Mouse (Mus musculus): ENCODE results near the gene Sh3gl1. TPM values are rescaled to one million over a fixed set of nuclear protein-coding genes. Genes with fewer than 3 reads are reported as not detected.

Gene Sh3gl1
- total and polyA plus RNA-seq, 3 experiments, result 29.3 to 39.0 (median 38.0) TPM

DNA sequence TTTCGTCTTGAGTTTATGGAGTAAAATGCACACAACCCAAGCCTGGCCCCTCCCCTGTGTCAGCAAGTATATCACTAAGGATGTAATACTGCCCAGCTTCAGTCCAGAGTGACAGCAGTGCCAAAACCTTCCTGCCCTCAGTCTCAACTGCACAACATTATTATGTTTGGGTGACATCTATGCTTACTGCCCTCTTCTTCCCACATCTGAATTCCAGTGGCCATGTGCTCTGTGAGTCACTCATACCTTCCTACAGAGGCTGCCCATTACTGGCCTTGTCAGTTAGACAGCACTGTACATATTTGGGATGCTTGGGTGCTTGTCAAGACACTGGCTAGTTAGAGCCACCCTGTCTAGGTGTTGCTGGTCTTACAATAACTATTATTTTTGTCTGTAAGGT is 10.1 kb downstream of the Sh3gl1 start:
- in situ Hi-C loops (cut with MboI; ENCODE audit: low pct_ligation_motif_present, low pct_unique_long_range_greater_than_20kb, low sequenced_read_pairs), result no loop called here
- Histone ChIP-seq H3K4me2 (ENCODE audit: insufficient read depth, low read depth, poor library complexity, severe bottlenecking) (no peak overlapping the region), H3K4me3 (replicated peaks in 1 of 3; ENCODE audit: low read depth in 2 of 3, low read length in 2 of 3, poor library complexity in 1 of 3) (no peak overlapping the region), H3K9me3 (replicated peaks; ENCODE audit: low read length) (no peaks in the 10 kb centered on the region), H3K9ac (ENCODE audit: insufficient read depth, low read depth) (no peak overlapping the region), H3K27me3 (replicated peaks) (no peaks in the 10 kb centered on the region), H3K79me2 (replicated peaks; ENCODE audit: control insufficient read depth, extremely low read depth, insufficient read depth, poor library complexity, severe bottlenecking) (peaks cover 51% of the 10 kb centered on the region), H3K27ac (ENCODE audit: insufficient read depth, low read depth) (no peak overlapping the region), H3K36me3 (replicated peaks in 1 of 2; ENCODE audit: control insufficient read depth in 1 of 2, insufficient read depth in 1 of 2, low read length in 1 of 2) (peaks cover 35 to 90% of the 10 kb centered on the region in 2 experiments), H3K4me1 (ENCODE audit: control insufficient read depth in 1 of 2, insufficient read depth in 2 of 2) (peaks cover 38 to 96% of the 10 kb centered on the region in 2 experiments)
- dilution Hi-C loops (cut with MboI; ENCODE audit: extremely low pct_ligation_motif_present, extremely low pct_unique_long_range_greater_than_20kb, low sequenced_read_pairs), result no loop called here
- TF ChIP-seq MAZ (IDR thresholded peaks at IDR 0.05; ENCODE audit: low read depth, low read length) (no peak), RCOR1 (conservative IDR thresholded peaks at IDR 0.05; ENCODE audit: low read depth, low read length) (no peak), POLR2A (IDR thresholded peaks at IDR 0.05; ENCODE audit: low read depth, low read length) (no peak), MYC (IDR thresholded peaks at IDR 0.05; ENCODE audit: low read depth, low read length) (no peak), E2F4 (IDR thresholded peaks at IDR 0.05; ENCODE audit: insufficient replicate concordance, low read depth, low read length) (no peak), MEF2A (IDR thresholded peaks at IDR 0.05; ENCODE audit: borderline replicate concordance, low read depth, low read length) (no peak), KAT2A (IDR thresholded peaks at IDR 0.05; ENCODE audit: insufficient replicate concordance, low read length) (no peak)
- no peak for DNase-seq (ENCODE audit: extremely low read depth)

DNA sequence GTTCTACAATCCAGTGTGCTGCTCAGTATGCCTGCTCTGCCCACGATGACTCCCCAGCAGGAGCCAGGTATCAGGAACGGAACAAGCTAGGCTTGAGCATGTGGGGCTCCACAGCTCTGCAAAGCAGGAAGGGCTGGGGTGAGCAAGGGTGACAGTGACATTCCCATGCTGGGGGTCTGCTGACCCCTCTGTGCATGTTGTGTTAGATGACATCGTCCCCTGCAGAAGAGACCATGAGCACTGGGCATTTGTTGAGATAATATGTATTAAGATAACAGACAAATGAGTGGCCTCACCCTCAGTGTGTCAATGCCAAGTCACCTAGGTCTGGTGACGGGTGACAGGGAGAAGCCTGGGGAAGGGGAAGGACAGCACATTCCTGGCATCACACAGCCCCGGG is 11.5 kb downstream of the Sh3gl1 start:
- TF ChIP-seq MYC (IDR thresholded peaks at IDR 0.05; ENCODE audit: low read depth, low read length), result no peak
- no peak for TF ChIP-seq ZKSCAN1 (IDR thresholded peaks at IDR 0.05; ENCODE audit: borderline replicate concordance, low read depth, low read length)
- no peak for TF ChIP-seq NELFE (IDR thresholded peaks at IDR 0.05; ENCODE audit: low read depth, low read length)
- TF ChIP-seq CHD1 (IDR thresholded peaks at IDR 0.05; ENCODE audit: low read depth, low read length), result no peak
- no peak for TF ChIP-seq E2F4 (IDR thresholded peaks at IDR 0.05; ENCODE audit: insufficient replicate concordance, low read depth, low read length)
- no peak for TF ChIP-seq UBTF (IDR thresholded peaks at IDR 0.05; ENCODE audit: low read depth, low read length)
- TF ChIP-seq RAD21 (IDR thresholded peaks at IDR 0.05; ENCODE audit: low read depth, low read length), result no peak
- no peak for TF ChIP-seq RCOR1 (conservative IDR thresholded peaks at IDR 0.05; ENCODE audit: low read depth, low read length)
- no peak for TF ChIP-seq ELF1 (IDR thresholded peaks at IDR 0.05; ENCODE audit: low read depth, low read length)
- no peak for TF ChIP-seq CHD2 (IDR thresholded peaks at IDR 0.05; ENCODE audit: low read length)
- TF ChIP-seq GABPA (IDR thresholded peaks at IDR 0.05; ENCODE audit: insufficient replicate concordance, low read depth, low read length), result no peak
- no peak for TF ChIP-seq MEF2A (IDR thresholded peaks at IDR 0.05; ENCODE audit: borderline replicate concordance, low read depth, low read length)
- TF ChIP-seq POLR2AphosphoS2 (IDR thresholded peaks at IDR 0.05; ENCODE audit: low read depth, low read length), result no peak
- TF ChIP-seq ZMIZ1 (IDR thresholded peaks at IDR 0.05; ENCODE audit: low read depth, low read length), result no peak
- no peak for TF ChIP-seq SMC3 (IDR thresholded peaks at IDR 0.05; ENCODE audit: low read depth, low read length)
- TF ChIP-seq PAX5 (IDR thresholded peaks at IDR 0.05; ENCODE audit: low read length), result no peak
- in situ Hi-C loops (cut with MboI; ENCODE audit: low pct_ligation_motif_present, low pct_unique_long_range_greater_than_20kb, low sequenced_read_pairs), result no loop called here
- H3K4me3 ChIP-seq (replicated peaks in 1 of 3; ENCODE audit: low read depth in 2 of 3, low read length in 2 of 3, poor library complexity in 1 of 3), result no peak overlapping the region
- peaks cover 30 to 88% of the 10 kb centered on the region in 2 experiments for H3K36me3 ChIP-seq (replicated peaks in 1 of 2; ENCODE audit: control insufficient read depth in 1 of 2, insufficient read depth in 1 of 2, low read length in 1 of 2)
- no peaks in the 10 kb centered on the region for H3K27me3 ChIP-seq (replicated peaks)
- no peak overlapping the region for H3K4me2 ChIP-seq (ENCODE audit: insufficient read depth, low read depth, poor library complexity, severe bottlenecking)
- peaks cover 36 to 97% of the 10 kb centered on the region in 2 experiments for H3K4me1 ChIP-seq (ENCODE audit: control insufficient read depth in 1 of 2, insufficient read depth in 2 of 2)
- no peaks in the 10 kb centered on the region for H3K9me3 ChIP-seq (replicated peaks; ENCODE audit: low read length)
- dilution Hi-C loops (cut with MboI; ENCODE audit: extremely low pct_ligation_motif_present, extremely low pct_unique_long_range_greater_than_20kb, low sequenced_read_pairs), result no loop called here
- DNase-seq (ENCODE audit: extremely low read depth), result no peak
- no peak overlapping the region for H3K27ac ChIP-seq (ENCODE audit: insufficient read depth, low read depth)
- no peak overlapping the region for H3K9ac ChIP-seq (ENCODE audit: insufficient read depth, low read depth)
- peaks cover 38% of the 10 kb centered on the region for H3K79me2 ChIP-seq (replicated peaks; ENCODE audit: control insufficient read depth, extremely low read depth, insufficient read depth, poor library complexity, severe bottlenecking)
